Mouse (Mus musculus) layer of hippocampus, postnatal 36 days (tissue): ENCODE data around the gene S1pr2. TPM values are rescaled to one million over a fixed set of nuclear protein-coding genes. Genes with fewer than 3 reads are reported as not detected.
"Not testable (repeated sequence)": the region's sequence is repeated elsewhere in the genome, so short reads cannot be mapped to it uniquely, and the experiment has no call there.

Experiments
- DNase-seq, 2 experiments: peaks; one replicate each; pipeline ENCODE4 v3.0.0; 2022
- total RNA-seq, 2 experiments: library from RNA; stranded (reverse); gene quantifications; 2 replicates each; pipeline ENCODE4 v1.2.3; 2021

The S1pr2 gene
- total RNA-seq, 2 experiments from 2014 or later: 1.2 to 2.8 TPM

GRCm38 (mm10) chr9:20998337-20998736 is 21.8 kb upstream of the S1pr2 start:
- not testable (repeated sequence) for DNase-seq

- no peak for DNase-seq
These were observed 20.5 kb upstream of the S1pr2 start for GRCm38 (mm10) chr9:20997065-20997464.

DNA sequence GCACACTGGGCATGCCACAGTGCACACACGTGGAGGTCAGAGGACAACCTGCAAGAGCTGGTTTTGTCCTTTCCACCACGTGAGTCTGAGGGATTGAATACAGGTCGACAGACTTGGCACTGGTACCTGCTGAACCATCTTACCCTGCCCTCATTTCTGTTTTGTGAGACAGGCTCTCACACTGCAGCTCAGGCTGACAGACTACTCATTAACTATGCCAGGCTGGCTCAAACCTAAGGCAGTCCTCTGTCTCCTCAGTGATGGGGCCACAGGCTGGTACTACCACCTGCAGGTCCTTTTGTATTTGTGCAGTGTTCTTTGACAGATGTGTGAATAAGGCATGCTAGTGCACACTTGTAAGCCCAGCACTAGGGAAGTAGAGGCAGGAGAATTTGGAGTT is 18.5 kb upstream of the S1pr2 start:
- DNase-seq: no peak

DNA sequence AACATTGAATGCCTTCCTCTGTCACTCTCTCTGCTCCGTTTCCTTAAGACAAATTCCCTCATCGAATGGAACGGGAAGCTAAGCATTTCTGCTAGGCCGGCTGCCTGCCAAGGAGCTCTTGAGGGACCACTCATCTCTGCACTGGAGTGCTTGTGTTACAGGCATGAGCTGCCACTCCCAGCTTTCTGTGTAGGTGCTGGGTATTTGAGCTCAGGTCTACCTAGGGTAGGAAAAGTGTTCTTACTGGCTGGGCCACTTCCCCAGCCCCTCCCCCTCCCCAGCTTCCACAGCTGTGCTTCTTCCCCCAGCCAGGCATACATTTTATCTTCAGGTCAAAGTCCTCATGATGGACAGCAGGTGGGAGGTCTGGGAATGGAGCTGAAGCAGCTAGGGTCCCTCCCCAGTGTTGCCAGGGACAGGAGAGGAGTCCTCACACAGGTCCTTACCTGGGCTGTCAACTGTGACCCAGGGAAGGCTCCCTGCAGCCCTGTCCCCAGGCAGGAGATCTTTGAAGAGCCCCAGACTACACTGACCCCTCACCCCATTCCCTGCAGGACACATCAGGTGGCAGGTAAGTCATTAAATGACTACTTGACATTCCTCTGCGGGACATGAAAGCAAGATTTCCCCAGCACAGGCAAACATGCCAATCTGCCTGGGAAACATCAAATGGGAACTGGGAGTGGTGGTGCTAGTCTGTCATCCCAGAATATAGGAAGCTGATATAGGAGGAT is 16.8 kb upstream of the S1pr2 start:
- DNase-seq: no peak

DNA sequence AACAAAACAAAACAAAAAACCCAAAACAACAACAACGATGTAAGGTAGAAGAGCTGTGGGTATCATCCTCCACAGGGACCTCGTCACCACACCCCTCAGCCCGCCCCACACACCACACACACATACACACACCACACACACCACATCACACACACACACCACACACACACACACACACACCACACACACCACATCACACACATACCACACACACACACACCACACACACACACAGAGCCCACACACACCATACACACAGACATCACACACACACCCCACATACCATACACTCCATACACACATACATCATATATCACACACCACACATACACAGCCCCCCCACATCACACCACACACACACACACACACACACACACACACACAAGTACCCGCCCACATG is 15.0 kb upstream of the S1pr2 start:
- no peak for DNase-seq

DNA sequence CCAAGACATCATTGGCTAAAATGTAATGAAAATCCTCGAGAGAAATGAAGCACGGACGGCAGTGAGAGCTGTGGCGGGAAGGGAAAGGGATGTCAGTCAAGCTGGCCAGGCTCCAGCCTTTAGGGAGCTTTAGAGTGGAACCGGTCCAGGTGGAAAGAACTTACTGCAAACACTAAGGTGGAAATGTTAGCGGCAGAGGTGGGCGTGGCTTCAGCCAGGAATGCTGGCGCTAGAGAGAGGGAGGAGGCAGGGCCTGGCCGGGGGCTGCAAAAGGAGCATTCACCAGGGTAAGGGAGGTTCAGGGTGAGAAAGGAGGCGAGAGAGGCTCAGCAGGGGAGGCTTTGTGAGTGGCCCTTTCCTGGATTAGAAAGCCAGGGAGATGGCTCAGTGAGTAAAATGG is 14.3 kb upstream of the S1pr2 start:
- no peak for DNase-seq

GRCm38 (mm10) chr9:20987953-20988352 is 11.4 kb upstream of the S1pr2 start:
- no peak for DNase-seq

DNA sequence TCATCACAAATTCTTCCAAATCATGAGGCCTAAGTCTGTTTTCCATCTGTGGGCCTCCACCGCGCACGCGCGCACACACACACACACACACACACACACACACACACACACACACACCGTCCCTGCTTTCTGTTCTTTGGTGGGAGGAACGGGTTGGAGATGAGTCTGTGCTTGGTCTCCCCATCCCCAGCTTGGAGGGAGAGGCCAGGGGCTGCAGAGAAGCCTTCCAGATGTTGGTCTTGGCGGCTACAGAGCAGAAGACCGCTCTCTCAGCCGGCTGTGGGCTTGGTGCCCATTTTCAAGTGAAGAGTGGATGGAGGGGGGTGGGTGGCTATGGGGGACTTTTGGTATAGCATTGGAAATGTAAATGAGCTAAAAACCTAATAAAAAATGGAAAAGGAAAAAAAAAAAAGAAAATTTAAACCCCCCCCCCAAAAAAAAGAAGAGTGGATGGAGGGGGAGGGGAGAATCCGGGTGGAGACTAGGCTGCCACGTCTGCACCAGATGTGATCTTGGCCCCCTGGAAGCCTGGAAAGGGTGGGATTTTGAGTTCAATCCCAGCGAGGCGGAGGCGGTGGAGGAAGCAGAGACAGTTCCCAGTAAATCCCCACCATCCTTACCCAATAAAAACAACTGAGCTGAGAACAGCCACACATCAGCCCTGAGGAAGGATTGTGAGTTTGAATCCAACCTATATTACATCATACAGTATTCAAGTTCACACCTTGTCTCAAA is 10.5 kb upstream of the S1pr2 start:
- no peak for DNase-seq

DNA sequence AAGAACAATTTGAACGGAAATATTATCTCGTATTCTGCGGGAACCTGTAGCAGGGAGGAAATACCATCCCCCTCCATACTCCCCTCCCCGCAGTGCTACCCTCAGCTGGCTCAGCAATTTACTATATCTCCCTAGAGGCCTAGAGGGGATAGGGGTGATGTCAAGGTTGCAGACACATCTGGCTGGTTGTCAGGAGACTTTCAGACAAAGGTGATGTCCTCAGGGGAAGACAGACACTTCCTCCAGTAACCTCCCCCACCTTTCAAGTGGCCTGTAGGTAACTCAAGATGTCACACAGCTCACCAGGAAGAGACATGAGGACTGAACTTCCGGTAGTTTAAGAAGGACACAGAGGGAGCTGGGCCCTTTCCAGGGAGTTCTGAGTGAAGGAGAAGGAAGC is 6.6 kb upstream of the S1pr2 start:
- no peak for DNase-seq

GRCm38 (mm10) chr9:20982171-20982570 is 5.6 kb upstream of the S1pr2 start:
- no peak for DNase-seq

DNA sequence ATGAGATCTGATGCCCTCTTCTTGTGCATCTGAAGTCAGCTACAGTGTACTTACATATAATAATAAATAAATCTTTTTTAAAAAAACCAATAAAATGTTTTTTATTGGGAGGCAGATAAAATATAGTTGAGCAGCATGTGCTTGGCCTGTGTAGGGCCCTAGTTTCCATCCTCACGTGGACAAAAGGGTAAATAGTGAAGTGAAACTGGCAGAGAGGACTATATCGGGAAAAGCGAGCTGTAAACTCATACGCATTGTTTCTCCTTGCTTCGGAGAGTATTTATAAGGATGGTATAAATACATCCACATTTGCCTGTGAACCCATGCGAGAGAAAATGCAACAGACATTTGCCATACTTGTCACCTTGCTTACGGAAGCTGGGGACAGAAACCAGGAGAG is 3.2 kb upstream of the S1pr2 start:
- no peak for DNase-seq

- no peak for DNase-seq
These were observed 2.6 kb upstream of the S1pr2 start for GRCm38 (mm10) chr9:20979181-20979580.

- no peak for DNase-seq
These were observed 2.0 kb upstream of the S1pr2 start for GRCm38 (mm10) chr9:20978409-20979095.

DNA sequence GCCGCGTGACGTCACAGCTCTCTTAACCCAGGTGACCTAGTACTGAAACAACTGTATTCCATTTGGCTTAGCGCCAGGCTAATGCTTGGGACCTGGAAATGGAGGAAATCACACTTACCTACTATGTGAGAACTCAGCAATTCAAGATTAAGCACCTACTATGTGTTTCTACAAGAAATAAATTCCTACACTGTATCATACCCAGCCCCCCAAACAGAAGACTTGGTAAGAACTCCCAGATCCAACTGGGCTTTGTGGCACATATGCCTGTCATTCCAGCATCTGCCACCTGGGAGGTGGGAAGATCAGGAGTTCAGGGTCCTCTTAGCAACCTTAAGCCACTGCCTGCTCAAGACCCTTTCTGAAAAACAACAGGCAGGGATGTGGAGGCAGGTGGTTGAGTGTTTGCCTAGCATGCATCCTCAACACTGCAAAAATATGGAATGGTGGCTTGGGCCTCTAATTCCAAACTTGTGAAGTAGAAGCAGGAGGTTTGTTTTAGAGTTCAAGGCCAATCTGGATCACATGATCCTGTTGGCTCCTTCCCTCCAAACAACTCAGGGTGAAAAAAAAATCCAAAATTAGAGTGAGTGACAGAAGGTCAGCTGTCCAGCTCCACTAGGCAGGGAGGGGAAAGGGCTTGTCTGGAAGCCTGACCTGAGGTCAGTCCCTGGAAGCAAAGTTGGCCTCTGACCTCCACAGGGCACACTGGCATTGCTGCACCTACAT is 544 bp upstream of the S1pr2 start:
- no peak for DNase-seq

GRCm38 (mm10) chr9:20975431-20976215 is 958 bp downstream of the S1pr2 start:
- peak in 1 of 2 experiments; percentile 8 for DNase-seq

- DNase-seq: no peak
These were observed 2.9 kb downstream of the S1pr2 start for GRCm38 (mm10) chr9:20973682-20974075.

DNA sequence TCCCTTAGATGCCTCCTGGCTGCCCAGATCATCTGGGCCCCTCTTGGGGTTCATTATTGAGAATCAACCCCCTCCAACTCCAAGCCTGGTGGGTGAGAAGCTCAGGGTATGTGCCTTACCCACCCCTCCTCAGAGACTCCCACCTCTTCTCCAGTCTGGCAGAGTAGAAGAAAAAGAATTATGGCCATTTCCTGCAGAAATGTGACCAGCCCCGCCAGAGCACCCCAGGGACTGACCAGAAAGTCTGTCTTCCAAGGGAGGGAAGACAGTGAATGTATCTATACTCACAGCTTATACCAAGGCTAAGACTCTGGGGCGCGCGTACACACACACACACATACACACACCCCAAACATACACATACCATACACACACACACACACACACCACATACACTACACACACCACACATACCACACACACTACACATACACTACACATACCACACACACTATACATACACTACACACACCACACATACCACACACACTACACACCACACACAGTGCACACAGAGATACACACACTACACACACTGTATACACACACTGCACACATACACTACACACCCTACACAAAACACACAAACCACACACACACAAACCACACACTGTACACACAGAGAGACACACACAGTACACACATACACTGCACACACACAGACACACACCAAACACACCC is 3.4 kb downstream of the S1pr2 start:
- DNase-seq: no peak

GRCm38 (mm10) chr9:20972141-20972992 is 4.2 kb downstream of the S1pr2 start:
- peak; percentile 60 to 74 for DNase-seq

DNA sequence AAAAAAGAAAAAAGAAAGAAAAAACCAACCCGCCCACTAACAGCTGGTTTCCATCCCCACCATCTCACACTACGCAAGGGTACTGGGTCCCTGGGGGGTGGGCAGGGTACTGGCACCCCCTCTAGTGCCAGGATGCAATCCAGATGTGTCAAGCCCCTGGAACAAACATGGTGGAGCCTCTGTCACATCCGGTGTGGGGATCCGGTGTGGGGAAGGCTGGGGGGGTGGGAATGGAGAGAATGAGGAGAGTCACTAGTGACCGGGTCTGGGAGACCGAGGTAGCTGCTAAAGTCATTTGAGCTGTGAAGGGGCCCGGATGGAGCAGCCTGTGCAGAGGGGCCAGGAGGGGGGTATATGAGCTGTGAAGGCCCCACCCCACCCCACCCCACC is 4.8 kb downstream of the S1pr2 start:
- no peak for DNase-seq

GRCm38 (mm10) chr9:20966747-20967146 is 9.8 kb downstream of the S1pr2 start:
- DNase-seq: no peak
